Mouse (Mus musculus): ENCODE measurements around the gene Nfib. TPM values are rescaled to one million over a fixed set of nuclear protein-coding genes. Genes with fewer than 3 reads are reported as not detected.

The Nfib gene
- polyA plus RNA-seq (2012; fragmentation: generic; extraction: Trizol) = 10 to 100 TPM in 1 of 2 experiments, 1 to 10 TPM in 1; 2.1 to 19.1 TPM

GRCm38 (mm10) chr4:82704841-82705794, at the start of gene Nfib:
Gene Nfib (minus strand): TSS chr4:82705750.

Other genes with a start within 250 kb of the Nfib start
- gene Zdhhc21, start 154.2 kb upstream of the Nfib start, polyA plus RNA-seq (2012; fragmentation: generic; extraction: Trizol) = 1 to 10 TPM in 1 of 2 experiments, under 1 TPM in 1; 0.47 to 1.5 TPM
- not detected for gene Cer1, start 179.4 kb upstream of the Nfib start, polyA plus RNA-seq (2012; fragmentation: generic; extraction: Trizol)

Measured in C3H10T1/2 (cell line).